Mouse (Mus musculus): ENCODE measurements around the gene Tmem231. TPM values are rescaled to one million over a fixed set of nuclear protein-coding genes. Genes with fewer than 3 reads are reported as not detected.
A peak's percentile ranks its signal among the peaks of the same experiment; 100 is the strongest.

The Tmem231 gene
- 1 to 10 TPM; 1.1 to 1.4 TPM for total RNA-seq (2021)
- long read RNA-seq, experiment 1, partial matches to known transcripts = 1 of 1 reads
- long read RNA-seq, experiment 1, other reads (novel, unspliced or antisense) = 0 of 1 reads
- long read RNA-seq, experiment 2, partial matches to known transcripts = 0 of 3 reads
- long read RNA-seq, experiment 2, other reads (novel, unspliced or antisense) = 0 of 3 reads

- intact Hi-C loops (cut with DNase I; ENCODE audit: low total_unique reads) = no loop called here
- peak; percentile 88 for DNase-seq
Observed at GRCm38 (mm10) chr8:111933348-111934076, at the start of gene Tmem231. Tmem231 (minus strand) TSS chr8:111933881.

GRCm38 (mm10) chr8:111982116-111982515, 48.4 kb upstream of the Tmem231 start:
- DNase-seq = no peak
- intact Hi-C loops (cut with DNase I; ENCODE audit: low total_unique reads) = loop anchor here (10.0 kb wide), 1 partner anchor 107 kb away; the partner anchor contains the start of gene Tmem170

- intact Hi-C loops (cut with DNase I; ENCODE audit: low total_unique reads) = no loop called here
- DNase-seq = no peak
Observed at GRCm38 (mm10) chr8:111978147-111978546, 44.5 kb upstream of the Tmem231 start.

GRCm38 (mm10) chr8:111976326-111976725, 42.6 kb upstream of the Tmem231 start:
- intact Hi-C loops (cut with DNase I; ENCODE audit: low total_unique reads) = no loop called here
- no peak for DNase-seq

GRCm38 (mm10) chr8:111975706-111976105, 42.0 kb upstream of the Tmem231 start:
- intact Hi-C loops (cut with DNase I; ENCODE audit: low total_unique reads) = no loop called here
- no peak for DNase-seq

GRCm38 (mm10) chr8:111974138-111974537, 40.5 kb upstream of the Tmem231 start:
- no peak for DNase-seq
- intact Hi-C loops (cut with DNase I; ENCODE audit: low total_unique reads) = no loop called here

- no peak for DNase-seq
- intact Hi-C loops (cut with DNase I; ENCODE audit: low total_unique reads) = no loop called here
Observed at GRCm38 (mm10) chr8:111968991-111969390, 35.3 kb upstream of the Tmem231 start.

GRCm38 (mm10) chr8:111968541-111968940, 34.9 kb upstream of the Tmem231 start:
- DNase-seq = no peak

GRCm38 (mm10) chr8:111967246-111967870, 33.7 kb upstream of the Tmem231 start:
- DNase-seq = no peak
- intact Hi-C loops (cut with DNase I; ENCODE audit: low total_unique reads) = no loop called here

More at GRCm38 (mm10) chr8:111968541-111968940, 34.9 kb upstream of the Tmem231 start:
- intact Hi-C loops (cut with DNase I; ENCODE audit: low total_unique reads) = no loop called here

- DNase-seq = no peak
- intact Hi-C loops (cut with DNase I; ENCODE audit: low total_unique reads) = no loop called here
Observed at GRCm38 (mm10) chr8:111964849-111965561, 31.3 kb upstream of the Tmem231 start.

GRCm38 (mm10) chr8:111964351-111964750, 30.7 kb upstream of the Tmem231 start:
- DNase-seq = no peak
- intact Hi-C loops (cut with DNase I; ENCODE audit: low total_unique reads) = no loop called here

- intact Hi-C loops (cut with DNase I; ENCODE audit: low total_unique reads) = no loop called here
- DNase-seq = no peak
Observed at GRCm38 (mm10) chr8:111963546-111963945, 29.9 kb upstream of the Tmem231 start.

GRCm38 (mm10) chr8:111963091-111963490, 29.4 kb upstream of the Tmem231 start:
- intact Hi-C loops (cut with DNase I; ENCODE audit: low total_unique reads) = no loop called here
- DNase-seq = no peak

- DNase-seq = no peak
- intact Hi-C loops (cut with DNase I; ENCODE audit: low total_unique reads) = no loop called here
Observed at GRCm38 (mm10) chr8:111962589-111962988, 28.9 kb upstream of the Tmem231 start.

- no peak for DNase-seq
- intact Hi-C loops (cut with DNase I; ENCODE audit: low total_unique reads) = no loop called here
Observed at GRCm38 (mm10) chr8:111961330-111961729, 27.6 kb upstream of the Tmem231 start.

GRCm38 (mm10) chr8:111960591-111961321, 27.1 kb upstream of the Tmem231 start:
- intact Hi-C loops (cut with DNase I; ENCODE audit: low total_unique reads) = no loop called here
- DNase-seq = no peak

- no peak for DNase-seq
- intact Hi-C loops (cut with DNase I; ENCODE audit: low total_unique reads) = no loop called here
Observed at GRCm38 (mm10) chr8:111957231-111957630, 23.6 kb upstream of the Tmem231 start.

GRCm38 (mm10) chr8:111955879-111956278, 22.2 kb upstream of the Tmem231 start:
- no peak for DNase-seq
- intact Hi-C loops (cut with DNase I; ENCODE audit: low total_unique reads) = no loop called here

GRCm38 (mm10) chr8:111954844-111955594, 21.3 kb upstream of the Tmem231 start:
- no peak for DNase-seq
- intact Hi-C loops (cut with DNase I; ENCODE audit: low total_unique reads) = no loop called here

Data from gastrocnemius, postnatal 14 days (tissue).